Mouse (Mus musculus): ENCODE measurements at regions not wholly inside any gene's neighbourhood (a gene's known extent, or its start where the extent isn't known, plus 50 kb on each side); places are given as distances from the start of the nearest gene placed in this dataset.
A peak's percentile ranks its signal among the peaks of the same experiment; 100 is the strongest.

- peak; percentile 79 for DNase-seq (ENCODE audit: low read depth, low spot score)
Measured at GRCm38 (mm10) chr7:52170176-52170921, 154.8 kb upstream of the 1700015G11Rik start.

- peak; percentile 75 for DNase-seq (ENCODE audit: low read depth, low spot score)
Measured at GRCm38 (mm10) chr7:52164021-52164420, 148.5 kb upstream of the 1700015G11Rik start.

GRCm38 (mm10) chr7:52159410-52159809 lies 143.9 kb upstream of the 1700015G11Rik start:
- no peak for DNase-seq (ENCODE audit: low read depth, low spot score)

- DNase-seq (ENCODE audit: low read depth, low spot score), result no peak
Measured at GRCm38 (mm10) chr7:52157753-52158152, 142.2 kb upstream of the 1700015G11Rik start.

- no peak for DNase-seq (ENCODE audit: low read depth, low spot score)
Measured at GRCm38 (mm10) chr7:52120189-52120588, 104.7 kb upstream of the 1700015G11Rik start.

Measured in ES-CJ7 (cell line).